Mouse (Mus musculus) heart, adult 8-10 months (tissue): ENCODE measurements around the gene Nyap2. TPM values are rescaled to one million over a fixed set of nuclear protein-coding genes. Genes with fewer than 3 reads are reported as not detected.

Source experiments
- DNase-seq: peaks from one replicate; pipeline ENCODE4 v3.0.0; 2022; ENCODE audit warnings: low spot score
- total RNA-seq, 4 experiments: library from RNA; stranded (reverse); gene quantifications; 2 replicates each; pipeline ENCODE4 v1.2.4; 2022

Gene Nyap2
- total RNA-seq, result not detected

- no peak for DNase-seq
These were observed at the start of gene Nyap2 for GRCm38 (mm10) chr1:81076831-81077664. TSS of gene Nyap2 (plus strand) at chr1:81076950.

GRCm38 (mm10) chr1:81042907-81043868, 33.6 kb upstream of the Nyap2 start:
- no peak for DNase-seq

GRCm38 (mm10) chr1:81058340-81058739, 18.4 kb upstream of the Nyap2 start:
- DNase-seq, result no peak

GRCm38 (mm10) chr1:81058835-81059234, 17.9 kb upstream of the Nyap2 start:
- no peak for DNase-seq

- no peak for DNase-seq
These were observed 13.9 kb upstream of the Nyap2 start for GRCm38 (mm10) chr1:81062811-81063210.

GRCm38 (mm10) chr1:81076259-81076658, 491 bp upstream of the Nyap2 start:
- no peak for DNase-seq

GRCm38 (mm10) chr1:81077665-81078314, 1.0 kb downstream of the Nyap2 start:
- no peak for DNase-seq

GRCm38 (mm10) chr1:81087485-81087884, 10.7 kb downstream of the Nyap2 start:
- DNase-seq, result no peak

GRCm38 (mm10) chr1:81090400-81090799, 13.7 kb downstream of the Nyap2 start:
- no peak for DNase-seq

GRCm38 (mm10) chr1:81090979-81091378, 14.2 kb downstream of the Nyap2 start:
- no peak for DNase-seq

GRCm38 (mm10) chr1:81092056-81092455, 15.3 kb downstream of the Nyap2 start:
- no peak for DNase-seq

- DNase-seq, result no peak
These were observed 16.1 kb downstream of the Nyap2 start for GRCm38 (mm10) chr1:81092886-81093285.

- no peak for DNase-seq
These were observed 22.2 kb downstream of the Nyap2 start for GRCm38 (mm10) chr1:81098950-81099349.

- no peak for DNase-seq
These were observed 25.0 kb downstream of the Nyap2 start for GRCm38 (mm10) chr1:81101749-81102148.

GRCm38 (mm10) chr1:81119732-81120131, 43.0 kb downstream of the Nyap2 start:
- DNase-seq, result no peak

GRCm38 (mm10) chr1:81132007-81132712, 55.4 kb downstream of the Nyap2 start:
- no peak for DNase-seq

GRCm38 (mm10) chr1:81143855-81144254, 67.1 kb downstream of the Nyap2 start:
- no peak for DNase-seq

GRCm38 (mm10) chr1:81145576-81145975, 68.8 kb downstream of the Nyap2 start:
- no peak for DNase-seq

GRCm38 (mm10) chr1:81169245-81169644, 92.5 kb downstream of the Nyap2 start:
- no peak for DNase-seq

GRCm38 (mm10) chr1:81172703-81173102, 96.0 kb downstream of the Nyap2 start:
- no peak for DNase-seq

- DNase-seq, result no peak
These were observed 96.6 kb downstream of the Nyap2 start for GRCm38 (mm10) chr1:81173303-81173702.
